Mouse (Mus musculus) embryo, embryonic 11.5 days (tissue): ENCODE measurements at regions not wholly inside any gene's neighbourhood (a gene's known extent, or its start where the extent isn't known, plus 50 kb on each side); places are given as distances from the start of the nearest gene placed in this dataset.

Source experiments
- DNase-seq: peaks from one replicate; pipeline ENCODE4 v3.0.0-alpha.2; 2012; ENCODE audit warnings: low read depth, low spot score

DNA sequence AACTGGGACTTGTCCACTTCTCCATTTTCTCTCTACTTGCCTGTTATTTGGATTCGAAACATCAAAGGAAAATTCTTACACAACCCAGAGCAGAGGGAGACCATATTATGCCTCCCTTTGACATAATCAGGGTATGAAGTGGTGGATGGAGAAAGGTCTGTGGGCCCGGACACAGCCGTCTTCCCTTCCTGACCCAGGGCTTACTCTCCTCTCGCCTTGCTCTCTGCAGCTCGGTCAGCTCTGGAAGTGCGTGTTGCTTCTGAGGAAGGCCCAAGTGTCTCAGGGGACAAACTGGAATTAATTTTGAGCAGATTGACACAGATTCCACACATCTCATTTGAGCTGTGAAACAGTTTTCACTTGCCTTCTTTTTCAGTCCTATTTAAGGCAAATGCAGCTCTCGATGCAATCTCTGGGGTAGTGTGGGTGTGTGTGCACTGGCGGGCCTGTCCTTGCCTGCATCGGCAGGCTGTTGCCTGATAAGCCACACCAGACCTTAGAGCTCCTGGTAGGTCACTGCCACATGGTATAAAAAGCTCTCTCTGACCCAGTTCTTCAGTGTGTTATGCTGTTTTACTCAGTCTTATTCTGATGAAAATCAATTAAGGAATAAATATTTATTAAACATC lies 72.4 kb upstream of the Pgrmc2 start:
- no peak for DNase-seq

DNA sequence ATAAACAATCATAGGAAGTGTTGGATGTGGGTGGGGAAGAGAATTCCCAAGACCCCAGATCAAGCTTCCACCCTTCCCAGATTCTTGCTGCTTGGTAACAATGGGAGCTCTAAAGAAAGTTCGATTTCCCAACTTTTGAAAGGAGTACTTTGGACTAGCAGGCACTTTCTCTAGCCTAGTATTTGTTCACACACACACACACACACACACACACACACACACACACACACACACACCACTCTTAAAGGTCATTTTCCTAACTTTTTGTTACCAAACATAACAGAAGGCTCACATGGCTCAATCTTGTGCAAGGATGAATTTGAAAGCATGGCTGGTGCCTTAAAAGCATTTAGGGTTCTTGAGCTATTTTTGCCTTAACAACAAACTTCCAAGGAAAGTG lies 71.6 kb upstream of the Pgrmc2 start:
- no peak for DNase-seq

DNA sequence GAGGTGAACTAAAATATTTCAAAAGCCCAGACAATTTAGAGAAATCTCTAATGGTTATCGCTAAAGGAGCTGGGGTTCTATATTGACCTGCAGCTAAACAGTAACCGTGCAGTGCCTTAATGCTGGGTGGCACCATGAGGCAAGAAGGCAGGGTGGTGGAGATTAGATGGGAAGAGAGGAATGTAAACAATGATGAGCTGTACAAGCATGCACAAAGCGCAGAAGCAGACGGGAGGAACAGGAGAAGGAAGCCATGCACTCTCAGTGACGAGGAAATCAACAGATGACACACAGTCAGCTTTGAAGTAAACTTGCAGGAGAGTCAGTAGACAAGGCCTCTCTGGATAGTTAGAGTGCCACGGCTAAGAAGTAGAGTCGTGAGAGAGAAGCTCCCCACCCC lies 69.1 kb upstream of the Pgrmc2 start:
- DNase-seq = no peak

DNA sequence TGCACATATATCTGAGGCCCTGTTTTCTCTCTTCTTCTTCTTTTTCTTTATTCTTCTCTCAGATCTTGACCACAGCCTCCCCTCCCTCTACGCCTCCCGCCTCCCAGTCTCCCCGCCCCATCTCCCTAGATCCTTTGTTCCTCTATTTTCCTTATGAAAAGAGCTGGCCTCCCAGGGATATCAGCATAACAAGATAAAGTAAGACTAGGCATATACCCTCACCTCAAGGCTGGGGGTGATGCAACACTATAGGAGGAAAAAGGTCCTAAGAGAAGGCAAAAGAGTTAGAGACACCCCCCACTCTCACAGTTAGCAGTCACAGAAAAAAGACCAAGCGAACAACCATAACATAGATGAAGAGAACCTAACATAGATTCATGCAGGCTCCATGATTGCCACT lies 57.5 kb upstream of the Pgrmc2 start:
- no peak for DNase-seq

DNA sequence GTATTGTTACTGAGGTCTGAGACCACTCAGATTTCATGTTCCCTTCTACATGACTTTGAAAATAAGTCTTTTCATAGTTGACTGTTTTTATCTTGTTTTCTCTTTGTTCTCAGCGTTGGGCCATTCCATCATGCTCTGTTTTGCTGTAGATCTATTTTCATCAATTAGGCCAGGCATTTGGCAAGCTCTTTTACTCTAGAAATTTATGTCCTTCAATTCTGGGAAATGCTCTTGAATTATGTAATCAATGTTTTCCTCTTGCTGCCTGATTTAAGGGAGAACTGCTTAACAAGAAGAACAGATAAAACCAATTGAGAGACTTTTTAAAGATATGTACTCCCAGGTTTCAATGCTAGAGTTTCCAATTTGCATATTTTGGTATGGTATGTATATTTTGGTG lies 55.1 kb upstream of the Pgrmc2 start:
- DNase-seq = no peak

DNA sequence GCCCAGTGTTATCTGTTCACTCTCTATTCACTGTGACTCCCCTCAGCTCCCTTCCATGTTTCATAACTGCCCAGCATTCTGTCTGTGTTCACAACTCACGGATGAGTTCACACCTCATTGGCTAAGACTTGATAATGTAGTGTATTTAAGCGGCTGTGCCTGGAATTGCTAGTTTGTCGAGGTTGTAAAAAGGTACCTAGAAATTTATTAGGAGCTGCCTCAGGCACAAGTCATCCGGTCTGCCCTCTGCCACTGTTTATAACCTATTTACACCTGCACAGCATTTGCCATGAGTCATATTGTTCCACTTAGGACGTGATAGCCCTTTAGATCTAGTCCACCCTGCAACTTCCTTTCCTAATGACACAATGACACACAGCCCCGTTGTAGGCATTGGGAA lies 50.0 kb upstream of the Pgrmc2 start:
- no peak for DNase-seq
